ENCODE assay signal across 8 mouse cellular contexts in the genomic region with DNA sequence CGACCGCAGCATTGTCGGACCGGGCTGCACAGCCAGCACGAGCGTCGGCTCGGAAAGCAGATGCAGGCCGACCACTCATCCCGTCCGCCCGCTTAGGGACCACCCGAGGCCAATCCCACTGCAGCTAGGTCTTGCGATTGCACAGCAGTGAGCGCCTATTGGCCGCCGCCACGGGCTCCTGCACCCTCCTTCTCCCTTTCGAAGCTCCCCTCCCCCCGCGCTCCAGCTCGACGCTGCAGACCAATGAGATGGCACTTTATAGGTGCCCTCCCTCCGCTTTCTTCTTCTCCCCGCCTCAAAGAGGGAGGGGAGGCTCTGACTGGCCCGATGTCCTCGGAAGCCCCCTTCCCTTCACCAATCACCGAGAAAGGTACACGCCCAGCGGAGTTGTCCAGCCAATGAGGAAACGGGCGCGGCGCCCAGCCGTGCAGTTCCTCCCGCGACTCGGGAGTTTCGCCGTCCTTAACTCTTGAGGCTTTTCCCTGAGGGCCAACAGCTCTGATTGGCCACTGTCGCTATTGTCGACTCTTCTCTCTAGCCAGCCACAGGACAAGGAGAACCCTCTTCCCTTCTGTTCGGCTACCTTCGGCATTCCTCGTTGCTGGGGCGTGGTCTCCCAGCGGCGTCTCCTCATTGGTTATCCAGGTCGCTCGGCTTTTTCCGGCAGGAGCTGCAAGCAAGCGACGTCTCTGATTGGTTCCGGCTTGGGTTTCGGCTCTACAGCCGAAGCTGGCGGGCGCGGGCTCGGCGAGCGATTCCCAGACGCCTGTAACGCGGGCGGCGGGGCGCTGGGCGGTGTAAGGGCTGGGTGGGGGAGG. TPM values are rescaled to one million over a fixed set of nuclear protein-coding genes. Genes with fewer than 3 reads are reported as not detected.
DNase-seq lines count a peak whose midpoint lies in the region; ATAC-seq and TF ChIP-seq lines count a peak whose summit lies in the region.

A gene (plus strand): TSS at position 373 of the 818 bp plus-strand sequence.

- no peaks in the 10 kb centered on the region for H3K27me3 ChIP-seq in embryonic facial prominence, embryonic 14.5 days (replicated peaks; ENCODE audit: control insufficient read depth, insufficient read depth, low read length)
- no peaks in the 10 kb centered on the region for H3K27me3 ChIP-seq in heart, adult 2 months (ENCODE audit: control insufficient read depth, insufficient read depth, low read length)
- H3K27me3 ChIP-seq in limb, embryonic 13.5 days: no peaks in the 10 kb centered on the region
- no peaks in the 10 kb centered on the region for H3K27me3 ChIP-seq in midbrain, embryonic 16.5 days (ENCODE audit: control insufficient read depth, insufficient read depth, low read depth, low read length)

- peak within 1 kb of the TSS; percentile 79 for H3K4me2 ChIP-seq in embryonic facial prominence, embryonic 14.5 days (ENCODE audit: low read depth, low read length)
- H3K4me2 ChIP-seq in limb, embryonic 13.5 days (replicated peaks): peak within 1 kb of the TSS; percentile 84
- H3K4me2 ChIP-seq in midbrain, embryonic 16.5 days (ENCODE audit: low read length): peak within 1 kb of the TSS; percentile 81

- ATAC-seq in embryonic facial prominence, embryonic 14.5 days (ENCODE audit: low read depth): peak; percentile 94
- peak; percentile 94 for ATAC-seq in limb, embryonic 13.5 days (ENCODE audit: low FRiP score, low read depth)
- ATAC-seq in midbrain, embryonic 16.5 days: peak; percentile 94

- no peaks in the 10 kb centered on the region for H3K9me3 ChIP-seq in embryonic facial prominence, embryonic 14.5 days (ENCODE audit: control insufficient read depth, low read length)
- H3K9me3 ChIP-seq in limb, embryonic 13.5 days: no peaks in the 10 kb centered on the region
- H3K9me3 ChIP-seq in midbrain, embryonic 16.5 days (replicated peaks; ENCODE audit: control insufficient read depth, low read length, poor library complexity, severe bottlenecking): no peaks in the 10 kb centered on the region

- peak within 1 kb of the TSS; percentile 100 for H3K27ac ChIP-seq in embryonic facial prominence, embryonic 14.5 days (replicated peaks; ENCODE audit: low read depth, low read length)
- H3K27ac ChIP-seq in heart, adult 2 months: peak within 1 kb of the TSS; percentile 99
- peak within 1 kb of the TSS; percentile 100 for H3K27ac ChIP-seq in limb, embryonic 13.5 days
- H3K27ac ChIP-seq in midbrain, embryonic 16.5 days (ENCODE audit: low read length): peak within 1 kb of the TSS; percentile 100

- DNase-seq in 3T3-L1 (ENCODE audit: low read depth, low spot score): peak; percentile 100
- peak; percentile 97 to 99 for DNase-seq in adrenal gland, postnatal 4 days (ENCODE audit: low spot score in 2 of 2)
- peak; percentile 100 for DNase-seq in embryonic facial prominence, embryonic 14.5 days (ENCODE audit: low spot score)
- DNase-seq in heart, adult 2 months: peak; percentile 98 to 100
- peak; percentile 100 for DNase-seq in kidney, adult 8-10 months
- DNase-seq in spleen, postnatal 10 days (ENCODE audit: low spot score in 2 of 2): peak; percentile 95 to 98

- WGBS in embryonic facial prominence, embryonic 14.5 days: under 1% methylated on average over 52 of the region's 69 CpGs
- WGBS in heart, adult 2 months: under 1% methylated on average over 65 of the region's 69 CpGs
- WGBS in limb, embryonic 13.5 days: under 1% methylated on average over 65 of the region's 69 CpGs
- under 1% methylated on average over 69 of the region's 69 CpGs for WGBS in midbrain, embryonic 16.5 days

- peak; percentile 86 for TF ChIP-seq POLR2A in heart, adult 2 months (IDR thresholded peaks at IDR 0.05; ENCODE audit: insufficient read depth, low read depth, low read length)

- H3K9ac ChIP-seq in embryonic facial prominence, embryonic 14.5 days (ENCODE audit: low read depth, low read length): peak within 1 kb of the TSS; percentile 97
- peak within 1 kb of the TSS; percentile 97 for H3K9ac ChIP-seq in heart, adult 2 months (ENCODE audit: low read depth, low read length)
- peak within 1 kb of the TSS; percentile 97 for H3K9ac ChIP-seq in limb, embryonic 13.5 days
- H3K9ac ChIP-seq in midbrain, embryonic 16.5 days (ENCODE audit: low read depth, low read length): peak within 1 kb of the TSS; percentile 99

- H3K79me2 ChIP-seq in heart, adult 2 months (replicated peaks; ENCODE audit: control insufficient read depth, insufficient read depth, low read length): no peaks in the 10 kb centered on the region; the same call in 1 of the 2 replicates

- intact Hi-C loops in heart, adult 2 months (cut with DNase I): loop anchor here (1.0 to 2.0 kb wide), 4 partner anchors 94 to 404 kb away; a partner anchor contains a TSS

- no peak for TF ChIP-seq CTCF in heart, adult 2 months (IDR thresholded peaks at IDR 0.05)

- H3K4me1 ChIP-seq in embryonic facial prominence, embryonic 14.5 days (ENCODE audit: control insufficient read depth, insufficient read depth, low read length): peaks cover 14% of the 10 kb centered on the region
- H3K4me1 ChIP-seq in heart, adult 2 months (ENCODE audit: control insufficient read depth, insufficient read depth, low read length): no peaks in the 10 kb centered on the region
- peaks cover 32% of the 10 kb centered on the region for H3K4me1 ChIP-seq in limb, embryonic 13.5 days
- peaks cover 20% of the 10 kb centered on the region for H3K4me1 ChIP-seq in midbrain, embryonic 16.5 days (ENCODE audit: control insufficient read depth, insufficient read depth, low read length)

- H3K4me3 ChIP-seq in embryonic facial prominence, embryonic 14.5 days (ENCODE audit: low read depth, low read length): peak within 1 kb of the TSS; percentile 93
- H3K4me3 ChIP-seq in heart, adult 2 months: peak within 1 kb of the TSS; percentile 92
- H3K4me3 ChIP-seq in limb, embryonic 13.5 days: peak within 1 kb of the TSS; percentile 92
- peak within 1 kb of the TSS; percentile 97 for H3K4me3 ChIP-seq in midbrain, embryonic 16.5 days (ENCODE audit: low read depth, low read length)

- no peaks in the 10 kb centered on the region for H3K36me3 ChIP-seq in embryonic facial prominence, embryonic 14.5 days (ENCODE audit: control insufficient read depth, insufficient read depth, low read length)
- H3K36me3 ChIP-seq in heart, adult 2 months (ENCODE audit: control insufficient read depth, insufficient read depth, low read length): peaks cover 4% of the 10 kb centered on the region
- H3K36me3 ChIP-seq in limb, embryonic 13.5 days: no peaks in the 10 kb centered on the region; the same call in 1 of the 2 replicates
- no peaks in the 10 kb centered on the region for H3K36me3 ChIP-seq in midbrain, embryonic 16.5 days (ENCODE audit: control insufficient read depth, insufficient read depth, low read length)

- TF ChIP-seq EP300 in heart, adult 2 months (IDR thresholded peaks at IDR 0.05; ENCODE audit: insufficient read depth, low read depth, low read length): peak; percentile 16; the same call in 1 of the 2 replicates

RNA-seq across cellular contexts. Expression of the gene that starts here (rescaled TPM):
- total RNA-seq in adrenal gland, postnatal 4 days (2021): 10 to 100 TPM; 77.3 to 86.8 TPM
- polyA plus RNA-seq in embryonic facial prominence, embryonic 14.5 days (2014; fragmentation: Nextera tagmentation; extraction: Ambion mirVana): 54.2 and 60.3 TPM in 2 replicates
- total RNA-seq in heart, adult 2 months (2021): 10 to 100 TPM; 48.8 to 58.3 TPM
- polyA plus RNA-seq in heart, adult 2 months (2012; rRNA removed): 9.9 and 21.6 TPM in 2 replicates
- 69.3 and 69.7 TPM in 2 replicates for polyA plus RNA-seq in limb, embryonic 13.5 days (2015; fragmentation: Nextera tagmentation; extraction: Ambion mirVana)
- polyA plus RNA-seq in midbrain, embryonic 16.5 days (2015; fragmentation: Nextera tagmentation; extraction: Ambion mirVana): 138 and 153 TPM in 2 replicates

Comparison
In these comparisons a context has a peak if more than half of its experiments do, and no peak if none do; other contexts are left out.
1. Peak in every context shown above with its lines: DNase-seq, ATAC-seq, H3K4me3 ChIP-seq and H3K27ac ChIP-seq.